Mouse (Mus musculus): ENCODE data around the gene 2310022A10Rik. TPM values are rescaled to one million over a fixed set of nuclear protein-coding genes. Genes with fewer than 3 reads are reported as not detected.

2310022A10Rik gene
- total RNA-seq (2015) = 13.4 and 14.1 TPM in 2 replicates
- total RNA-seq (2017) = 12.4 and 15.6 TPM in 2 replicates

GRCm38 (mm10) chr7:27552931-27553513 is at the start of gene 2310022A10Rik, which contains the start of gene Pld3:
2310022A10Rik (plus strand) TSS chr7:27553233.
Pld3 (minus strand) TSS chr7:27553218.
- peak; percentile 99 for ATAC-seq (replicated peaks; ENCODE audit: poor library complexity)

GRCm38 (mm10) chr7:27506765-27507370 is 46.2 kb upstream of the 2310022A10Rik start:
- peak; percentile 32 for ATAC-seq (replicated peaks; ENCODE audit: poor library complexity)

GRCm38 (mm10) chr7:27507711-27508647 is 45.1 kb upstream of the 2310022A10Rik start:
- peak; percentile 89 for ATAC-seq (replicated peaks; ENCODE audit: poor library complexity)

- peak; percentile 73 for ATAC-seq (replicated peaks; ENCODE audit: poor library complexity)
Observed at GRCm38 (mm10) chr7:27508648-27509005, 44.4 kb upstream of the 2310022A10Rik start.

GRCm38 (mm10) chr7:27510809-27511208 is 42.2 kb upstream of the 2310022A10Rik start:
- ATAC-seq (replicated peaks; ENCODE audit: poor library complexity) = no peak

- ATAC-seq (replicated peaks; ENCODE audit: poor library complexity) = no peak
Observed at GRCm38 (mm10) chr7:27514961-27515360, 38.1 kb upstream of the 2310022A10Rik start.

GRCm38 (mm10) chr7:27518314-27518713 is 34.7 kb upstream of the 2310022A10Rik start:
- no peak for ATAC-seq (replicated peaks; ENCODE audit: poor library complexity)

GRCm38 (mm10) chr7:27520104-27520503 is 32.9 kb upstream of the 2310022A10Rik start:
- 0 out of 2 replicates have a peak, but pooled peaks have one; percentile 27 for ATAC-seq (replicated peaks; ENCODE audit: poor library complexity)

- no peak for ATAC-seq (replicated peaks; ENCODE audit: poor library complexity)
Observed at GRCm38 (mm10) chr7:27520599-27520998, 32.4 kb upstream of the 2310022A10Rik start.

- no peak for ATAC-seq (replicated peaks; ENCODE audit: poor library complexity)
Observed at GRCm38 (mm10) chr7:27522967-27523366, 30.1 kb upstream of the 2310022A10Rik start, which contains the start of gene Hipk4. Hipk4 (plus strand) TSS chr7:27523267.

- ATAC-seq (replicated peaks; ENCODE audit: poor library complexity) = no peak
Observed at GRCm38 (mm10) chr7:27523805-27524204, 29.2 kb upstream of the 2310022A10Rik start.

GRCm38 (mm10) chr7:27526039-27526827 is 26.8 kb upstream of the 2310022A10Rik start:
- peak; percentile 91 for ATAC-seq (replicated peaks; ENCODE audit: poor library complexity)

- no peak for ATAC-seq (replicated peaks; ENCODE audit: poor library complexity)
Observed at GRCm38 (mm10) chr7:27529070-27529469, 24.0 kb upstream of the 2310022A10Rik start.

GRCm38 (mm10) chr7:27530937-27531336 is 22.1 kb upstream of the 2310022A10Rik start:
- ATAC-seq (replicated peaks; ENCODE audit: poor library complexity) = 0 out of 2 replicates have a peak, but pooled peaks have one; percentile 21

- ATAC-seq (replicated peaks; ENCODE audit: poor library complexity) = no peak
Observed at GRCm38 (mm10) chr7:27531707-27532106, 21.3 kb upstream of the 2310022A10Rik start.

GRCm38 (mm10) chr7:27532480-27533050 is 20.5 kb upstream of the 2310022A10Rik start:
- no peak for ATAC-seq (replicated peaks; ENCODE audit: poor library complexity)

- peak; percentile 72 for ATAC-seq (replicated peaks; ENCODE audit: poor library complexity)
Observed at GRCm38 (mm10) chr7:27535386-27535785, 17.6 kb upstream of the 2310022A10Rik start.

- 0 out of 2 replicates have a peak, but pooled peaks have one; percentile 4 for ATAC-seq (replicated peaks; ENCODE audit: poor library complexity)
Observed at GRCm38 (mm10) chr7:27536618-27537017, 16.4 kb upstream of the 2310022A10Rik start.

GRCm38 (mm10) chr7:27537998-27538397 is 15.0 kb upstream of the 2310022A10Rik start:
- no peak for ATAC-seq (replicated peaks; ENCODE audit: poor library complexity)

- ATAC-seq (replicated peaks; ENCODE audit: poor library complexity) = no peak
Observed at GRCm38 (mm10) chr7:27538797-27539196, 14.2 kb upstream of the 2310022A10Rik start.
